ENCODE assay signal across 8 mouse cellular contexts in the genomic region with DNA sequence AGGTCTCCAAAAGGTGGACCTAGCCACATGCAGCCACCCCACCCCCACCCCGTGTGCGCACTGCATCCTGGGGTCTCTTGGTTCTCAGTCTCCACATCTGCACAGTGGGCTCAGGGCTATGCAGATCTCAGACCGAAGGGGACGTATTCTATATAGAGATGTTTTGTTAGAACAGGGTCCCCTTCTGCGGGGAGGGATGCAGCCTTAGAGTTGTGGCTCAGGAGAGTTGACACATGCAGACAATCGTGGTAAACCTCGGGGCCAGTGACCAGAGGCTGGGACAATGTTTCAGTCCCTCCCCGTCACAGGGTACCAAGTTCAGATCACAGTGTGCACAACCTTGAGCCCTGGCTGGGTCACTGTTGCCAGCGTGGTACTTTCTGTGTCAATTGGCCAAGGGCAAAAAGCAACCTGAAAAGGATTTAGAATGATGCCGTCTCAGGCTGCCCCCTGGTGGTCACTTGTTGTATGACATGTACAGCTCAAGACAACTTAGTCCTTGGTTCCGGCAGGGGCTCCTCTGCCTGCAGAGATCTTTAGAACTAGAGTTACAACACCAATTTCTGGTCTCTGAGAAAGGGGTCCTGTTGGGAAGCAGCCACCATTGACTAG. TPM values are rescaled to one million over a fixed set of nuclear protein-coding genes. Genes with fewer than 3 reads are reported as not detected.
DNase-seq lines count a peak whose midpoint lies in the region; ATAC-seq and TF ChIP-seq lines count a peak whose summit lies in the region.
"Had no signal": no experiment of that assay in that cellular context is flagged by ENCODE, and none has a peak within 500 bp of the region (broad histone marks: within the 10 kb centered on the region; RNA-seq: fewer than 3 reads in every experiment).

No protein-coding gene starts in this region.

- intact Hi-C loops in left cerebral cortex, postnatal 14 days (cut with DNase I) = loop anchor here (1.0 to 5.0 kb wide), 3 partner anchors 90 to 216 kb away; a partner anchor contains a TSS

- H3K27me3 ChIP-seq in cerebellum, adult 2 months (ENCODE audit: control insufficient read depth, insufficient read depth, low read length) = no peaks in the 10 kb centered on the region
- H3K27me3 ChIP-seq in midbrain, embryonic 10.5 days (ENCODE audit: low read depth, poor library complexity, severe bottlenecking) = peaks cover 72% of the 10 kb centered on the region
- H3K27me3 ChIP-seq in small intestine, adult 2 months (ENCODE audit: control insufficient read depth, insufficient read depth, low read length) = peaks cover 2% of the 10 kb centered on the region; the same call in 1 of the 2 replicates

- ATAC-seq in activated CD4-positive, CD25-positive, alpha-beta regulatory T cell, adult 4 months = peak; percentile 36

- DNase-seq in cerebellum, adult 2 months = peak; percentile 61 to 75
- peak; percentile 80 for DNase-seq in forelimb bud, embryonic 11.5 days (ENCODE audit: low read depth, low spot score)
- peak; percentile 89 for DNase-seq in induced T-regulatory cell, adult 2 months (ENCODE audit: low read depth)
- DNase-seq in left cerebral cortex, postnatal 14 days (ENCODE audit: low spot score in 2 of 2) = peak; percentile 75 to 88
- DNase-seq in midbrain, embryonic 10.5 days (ENCODE audit: low spot score) = peak; percentile 88

- WGBS in cerebellum, adult 2 months = 28% methylated on average over 11 of the region's 11 CpGs
- 28% methylated on average over 11 of the region's 11 CpGs for WGBS in midbrain, embryonic 10.5 days
- WGBS in small intestine, adult 2 months = 28% methylated on average over 11 of the region's 11 CpGs

- H3K4me1 ChIP-seq in cerebellum, adult 2 months (ENCODE audit: control insufficient read depth, insufficient read depth, low read length) = peaks cover 4% of the 10 kb centered on the region; the same call in 1 of the 2 replicates
- H3K4me1 ChIP-seq in midbrain, embryonic 10.5 days = peaks cover 53% of the 10 kb centered on the region
- H3K4me1 ChIP-seq in small intestine, adult 2 months (ENCODE audit: control insufficient read depth, insufficient read depth, insufficient read length, low read length) = peaks cover 4% of the 10 kb centered on the region

- no peaks in the 10 kb centered on the region for H3K9me3 ChIP-seq in midbrain, embryonic 10.5 days (replicated peaks)
- H3K9me3 ChIP-seq: stomach, embryonic 15.5 days had no signal

- no peak overlapping the region for H3K27ac ChIP-seq in cerebellum, adult 2 months (ENCODE audit: insufficient read depth, low read length)
- H3K27ac ChIP-seq in midbrain, embryonic 10.5 days (replicated peaks) = peak overlapping the region; percentile 10; the same call in 1 of the 2 replicates
- H3K27ac ChIP-seq in small intestine, adult 2 months (ENCODE audit: insufficient read depth, low read depth, low read length) = no peak overlapping the region
- H3K27ac ChIP-seq: stomach, embryonic 15.5 days had no signal

- no peak for TF ChIP-seq POLR2A in cerebellum, adult 2 months (IDR thresholded peaks at IDR 0.05; ENCODE audit: borderline replicate concordance, insufficient read depth, low read length)
- no peak for TF ChIP-seq POLR2A in small intestine, adult 2 months (IDR thresholded peaks at IDR 0.05; ENCODE audit: low read depth, low read length)

- no peak overlapping the region for H3K4me3 ChIP-seq in cerebellum, adult 2 months (replicated peaks; ENCODE audit: insufficient read depth, low read depth, low read length)
- no peak overlapping the region for H3K4me3 ChIP-seq in midbrain, embryonic 10.5 days
- no peak overlapping the region for H3K4me3 ChIP-seq in small intestine, adult 2 months (ENCODE audit: low read depth, low read length)
- H3K4me3 ChIP-seq: stomach, embryonic 15.5 days had no signal

- no peaks in the 10 kb centered on the region for H3K36me3 ChIP-seq in midbrain, embryonic 10.5 days
- H3K36me3 ChIP-seq in small intestine, adult 2 months (ENCODE audit: control insufficient read depth, insufficient read depth, low read length) = no peaks in the 10 kb centered on the region
- H3K36me3 ChIP-seq: stomach, embryonic 15.5 days had no signal

- peak; percentile 86 for TF ChIP-seq CTCF in cerebellum, adult 2 months (IDR thresholded peaks at IDR 0.05; ENCODE audit: borderline replicate concordance, insufficient read depth, low read depth, low read length)
- TF ChIP-seq CTCF in small intestine, adult 2 months (IDR thresholded peaks at IDR 0.05; ENCODE audit: extremely low read depth, insufficient read length, insufficient replicate concordance, low read depth, low read length) = peak; percentile 74; the same call in 1 of the 2 replicates

RNA-seq across cellular contexts. Expression of a gene that starts 5.0 kb away (rescaled TPM):
- polyA plus RNA-seq in activated CD4-positive, CD25-positive, alpha-beta regulatory T cell, adult 4 months (2017; shearing (Covaris generic)) = not detected
- polyA plus RNA-seq in cerebellum, adult 2 months (2012; rRNA removed) = 17.9 and 18.2 TPM in 2 replicates
- total RNA-seq in left cerebral cortex, postnatal 14 days (2021) = 1 to 10 TPM; 5.4 to 5.5 TPM
- 0.70 and 1.2 TPM in 2 replicates for polyA plus RNA-seq in midbrain, embryonic 10.5 days (2016; fragmentation: Nextera tagmentation; extraction: Ambion mirVana)
- polyA plus RNA-seq in small intestine, adult 2 months (2012; rRNA removed) = 0.77 and 1.8 TPM in 2 replicates

RNA-seq across cellular contexts. Expression of a gene that starts 35.5 kb away (rescaled TPM):
- not detected for polyA plus RNA-seq in activated CD4-positive, CD25-positive, alpha-beta regulatory T cell, adult 4 months (2017; shearing (Covaris generic))
- polyA plus RNA-seq in cerebellum, adult 2 months (2012; rRNA removed) = 0.03 TPM in 1 of 2 replicates, not detected in the other
- total RNA-seq in left cerebral cortex, postnatal 14 days (2021) = not detected
- not detected in 2 replicates for polyA plus RNA-seq in midbrain, embryonic 10.5 days (2016; fragmentation: Nextera tagmentation; extraction: Ambion mirVana)
- 0.04 TPM in 1 of 2 replicates, not detected in the other for polyA plus RNA-seq in small intestine, adult 2 months (2012; rRNA removed)

RNA-seq across cellular contexts. Expression of a gene that starts 52.8 kb away (rescaled TPM):
- polyA plus RNA-seq in activated CD4-positive, CD25-positive, alpha-beta regulatory T cell, adult 4 months (2017; shearing (Covaris generic)) = not detected
- polyA plus RNA-seq in cerebellum, adult 2 months (2012; rRNA removed) = not detected in 2 replicates
- not detected for total RNA-seq in left cerebral cortex, postnatal 14 days (2021)
- not detected in 2 replicates for polyA plus RNA-seq in midbrain, embryonic 10.5 days (2016; fragmentation: Nextera tagmentation; extraction: Ambion mirVana)
- polyA plus RNA-seq in small intestine, adult 2 months (2012; rRNA removed) = not detected in 2 replicates
- polyA plus RNA-seq: stomach, embryonic 15.5 days had no signal

RNA-seq across cellular contexts. Expression of a gene that starts 57.5 kb away (rescaled TPM):
- polyA plus RNA-seq in activated CD4-positive, CD25-positive, alpha-beta regulatory T cell, adult 4 months (2017; shearing (Covaris generic)) = not detected
- polyA plus RNA-seq in cerebellum, adult 2 months (2012; rRNA removed) = 0.10 and 0.16 TPM in 2 replicates
- total RNA-seq in left cerebral cortex, postnatal 14 days (2021) = under 1 TPM; 0.47 to 0.90 TPM
- polyA plus RNA-seq in midbrain, embryonic 10.5 days (2016; fragmentation: Nextera tagmentation; extraction: Ambion mirVana) = not detected in 2 replicates
- polyA plus RNA-seq in small intestine, adult 2 months (2012; rRNA removed) = 4.7 and 5.8 TPM in 2 replicates
